Mouse (Mus musculus) large intestine, adult 2 months (tissue): ENCODE measurements around the gene Tbc1d5. TPM values are rescaled to one million over a fixed set of nuclear protein-coding genes. Genes with fewer than 3 reads are reported as not detected.

Experiments used
- DNase-seq: peaks from one replicate; pipeline ENCODE4 v3.0.0-alpha.2; 2012; ENCODE audit warnings: low read depth, low spot score
- WGBS: fragments of 180-500 bp; shearing (Covaris S2); methylation state at CpG from one replicate; pipeline ENCODE4 v1.1.7; 2018; 5-methylcytosine and 5-hydroxymethylcytosine counted together
- polyA plus RNA-seq: library from polyadenylated mRNA; depleted of rRNA; stranded (reverse); fragments of >200 nt; gene quantifications from 2 replicates; pipeline ENCODE4 v1.2.3, GENCODE M21; 2012

Gene Tbc1d5
- polyA plus RNA-seq, 1 experiment, result 5.7 TPM

- DNase-seq, result no peak
- WGBS, result 78% methylated on average over 5 of the region's 5 CpGs
These were observed 415.7 kb downstream of the Tbc1d5 start for GRCm38 (mm10) chr17:50763407-50763806.

- 84% methylated on average over 5 of the region's 5 CpGs for WGBS
- no peak for DNase-seq
These were observed 416.9 kb downstream of the Tbc1d5 start for GRCm38 (mm10) chr17:50762231-50762630.

GRCm38 (mm10) chr17:50761082-50761481, 418.1 kb downstream of the Tbc1d5 start:
- 60% methylated on average over 5 of the region's 5 CpGs for WGBS
- no peak for DNase-seq

- DNase-seq, result no peak
- WGBS, result 65% methylated on average over 9 of the region's 9 CpGs
These were observed 425.6 kb downstream of the Tbc1d5 start for GRCm38 (mm10) chr17:50753356-50754138.

- WGBS, result 97% methylated on average over 3 of the region's 3 CpGs
- DNase-seq, result no peak
These were observed 426.4 kb downstream of the Tbc1d5 start for GRCm38 (mm10) chr17:50752753-50753152.

- DNase-seq, result no peak
- 91% methylated on average over 3 of the region's 3 CpGs for WGBS
These were observed 427.2 kb downstream of the Tbc1d5 start for GRCm38 (mm10) chr17:50751911-50752310.

- WGBS, result 75% methylated on average over 2 of the region's 2 CpGs
- DNase-seq, result no peak
These were observed 428.3 kb downstream of the Tbc1d5 start for GRCm38 (mm10) chr17:50750874-50751273.

GRCm38 (mm10) chr17:50741386-50741785, 437.8 kb downstream of the Tbc1d5 start:
- DNase-seq, result no peak
- 92% methylated on average over 6 of the region's 6 CpGs for WGBS

GRCm38 (mm10) chr17:50740804-50741203, 438.3 kb downstream of the Tbc1d5 start:
- DNase-seq, result no peak
- WGBS, result 51% methylated on average over 1 of the region's 1 CpGs

GRCm38 (mm10) chr17:50738476-50738875, 440.7 kb downstream of the Tbc1d5 start:
- DNase-seq, result no peak
- WGBS, result 68% methylated on average over 2 of the region's 2 CpGs

- WGBS, result 39% methylated on average over 2 of the region's 2 CpGs
- no peak for DNase-seq
These were observed 442.1 kb downstream of the Tbc1d5 start for GRCm38 (mm10) chr17:50737068-50737467.

GRCm38 (mm10) chr17:50735955-50736533, 443.1 kb downstream of the Tbc1d5 start:
- WGBS, result 68% methylated on average over 8 of the region's 8 CpGs
- DNase-seq, result no peak

- no peak for DNase-seq
- 78% methylated on average over 4 of the region's 4 CpGs for WGBS
These were observed 443.7 kb downstream of the Tbc1d5 start for GRCm38 (mm10) chr17:50735382-50735954.

GRCm38 (mm10) chr17:50734781-50735180, 444.4 kb downstream of the Tbc1d5 start:
- DNase-seq, result no peak
- WGBS, result 81% methylated on average over 6 of the region's 6 CpGs

- WGBS, result 92% methylated on average over 7 of the region's 7 CpGs
These were observed 445.8 kb downstream of the Tbc1d5 start for GRCm38 (mm10) chr17:50733390-50733789.

GRCm38 (mm10) chr17:50731876-50732275, 447.3 kb downstream of the Tbc1d5 start:
- no peak for DNase-seq
- 91% methylated on average over 5 of the region's 5 CpGs for WGBS

More at GRCm38 (mm10) chr17:50733390-50733789, 445.8 kb downstream of the Tbc1d5 start:
- no peak for DNase-seq

GRCm38 (mm10) chr17:50730896-50731295, 448.3 kb downstream of the Tbc1d5 start:
- WGBS, result 54% methylated on average over 2 of the region's 2 CpGs
- no peak for DNase-seq

- WGBS, result 90% methylated on average over 6 of the region's 6 CpGs
- DNase-seq, result no peak
These were observed 449.6 kb downstream of the Tbc1d5 start for GRCm38 (mm10) chr17:50729577-50729976.

- 94% methylated on average over 2 of the region's 2 CpGs for WGBS
- no peak for DNase-seq
These were observed 450.1 kb downstream of the Tbc1d5 start for GRCm38 (mm10) chr17:50729031-50729430.

GRCm38 (mm10) chr17:50726265-50726664, 452.9 kb downstream of the Tbc1d5 start:
- no peak for DNase-seq
- whole genome bisulfite sequencing, result 71% methylated on average over 2 of the region's 2 CpGs

- whole genome bisulfite sequencing, result 100% methylated on average over 2 of the region's 2 CpGs
- no peak for DNase-seq
These were observed 454.8 kb downstream of the Tbc1d5 start for GRCm38 (mm10) chr17:50724376-50724775.
